Mouse (Mus musculus) cortical plate, adult 2 months (tissue): ENCODE data around the gene Smg1.

Experiments used
- CTCF ChIP-seq: fragments of 200-500 bp; IDR thresholded peaks from 2 replicates; pipeline ENCODE4 v1.5.1; 2011; ENCODE audit warnings: mild to moderate bottlenecking, control low read depth, low read length; ENCODE audit not compliant: insufficient read depth; ENCODE audit errors: extremely low read depth
- POLR2A ChIP-seq: fragments of 200-500 bp; IDR thresholded peaks from 2 replicates; pipeline ENCODE4 v1.6.1; 2011; ENCODE audit warnings: mild to moderate bottlenecking, low read length, control low read depth; ENCODE audit not compliant: insufficient read depth; ENCODE audit errors: extremely low read depth

GRCm38 (mm10) chr7:118274851-118275250 is 31.4 kb upstream of the Smg1 start:
- TF ChIP-seq POLR2A: no peak
- no peak for TF ChIP-seq CTCF
